Comparison of ENCODE assay signal across 34 mouse cellular contexts in genomic region chr4:41710229-41710628, GRCm38 (mm10). TPM values are rescaled to one million over a fixed set of nuclear protein-coding genes. Genes with fewer than 3 reads are reported as not detected.
DNase-seq lines count a peak whose midpoint lies in the region; ATAC-seq and TF ChIP-seq lines count a peak whose summit lies in the region.
"Had no signal": no experiment of that assay in that cellular context is flagged by ENCODE, and none has a peak within 500 bp of the region (broad histone marks: within the 10 kb centered on the region; RNA-seq: fewer than 3 reads in every experiment).

No protein-coding gene starts in this region.

- WGBS in hindbrain, postnatal 0 days: 65% methylated on average over 4 of the region's 4 CpGs
- 72% methylated on average over 4 of the region's 4 CpGs for WGBS in hindbrain, embryonic 14.5 days
- 58% methylated on average over 4 of the region's 4 CpGs for WGBS in liver, embryonic 14.5 days (ENCODE audit: insufficient replicate concordance)
- 54% methylated on average over 4 of the region's 4 CpGs for WGBS in liver, embryonic 12.5 days (ENCODE audit: insufficient replicate concordance)

- no peak overlapping the region for H3K4me3 ChIP-seq in hindbrain, postnatal 0 days (ENCODE audit: low read length)
- no peak overlapping the region for H3K4me3 ChIP-seq in hindbrain, embryonic 14.5 days (replicated peaks; ENCODE audit: low read length)
- H3K4me3 ChIP-seq in liver, embryonic 14.5 days (ENCODE audit: insufficient read depth in 1 of 2, low read depth in 2 of 2, low read length in 2 of 2): no peak overlapping the region
- H3K4me3 ChIP-seq in liver, embryonic 12.5 days: no peak overlapping the region
- H3K4me3 ChIP-seq in E14TG2a.4 (replicated peaks; ENCODE audit: low read length): no peak overlapping the region
- H3K4me3 ChIP-seq: embryonic facial prominence, embryonic 13.5 days; hindbrain, embryonic 15.5 days; kidney, embryonic 15.5 days; liver, embryonic 15.5 days; midbrain, embryonic 13.5 days; myocyte; neural tube, embryonic 13.5 days had no signal

- H3K36me3 ChIP-seq in hindbrain, postnatal 0 days (ENCODE audit: insufficient read depth, low read length): no peaks in the 10 kb centered on the region
- H3K36me3 ChIP-seq in hindbrain, embryonic 14.5 days (replicated peaks; ENCODE audit: control insufficient read depth, insufficient read depth): 0 out of 2 replicates have a peak, but pooled peaks cover 8% of the 10 kb centered on the region
- H3K36me3 ChIP-seq in liver, embryonic 14.5 days (replicated peaks; ENCODE audit: control insufficient read depth, insufficient read depth, low read depth): no peaks in the 10 kb centered on the region
- peaks cover 20% of the 10 kb centered on the region for H3K36me3 ChIP-seq in liver, embryonic 12.5 days
- peaks cover 30% of the 10 kb centered on the region for H3K36me3 ChIP-seq in E14TG2a.4 (ENCODE audit: insufficient read depth, low read length)
- H3K36me3 ChIP-seq: hindbrain, embryonic 15.5 days had no signal

- no peak for TF ChIP-seq EP300 in liver, embryonic 14.5 days (IDR thresholded peaks at IDR 0.05; ENCODE audit: low read depth)

- no peak overlapping the region for H3K4me2 ChIP-seq in hindbrain, postnatal 0 days (ENCODE audit: low read depth, low read length)
- H3K4me2 ChIP-seq in hindbrain, embryonic 14.5 days (replicated peaks): no peak overlapping the region
- no peak overlapping the region for H3K4me2 ChIP-seq in liver, embryonic 14.5 days (ENCODE audit: low read depth)
- no peak overlapping the region for H3K4me2 ChIP-seq in liver, embryonic 12.5 days
- H3K4me2 ChIP-seq: embryonic facial prominence, embryonic 13.5 days; hindbrain, embryonic 15.5 days; kidney, embryonic 15.5 days; liver, embryonic 15.5 days; midbrain, embryonic 13.5 days had no signal

- ATAC-seq in hindbrain, postnatal 0 days: no peak
- no peak for ATAC-seq in hindbrain, embryonic 14.5 days (ENCODE audit: low FRiP score)
- ATAC-seq in liver, embryonic 14.5 days (ENCODE audit: insufficient read depth): no peak
- ATAC-seq in liver, embryonic 12.5 days: no peak
- ATAC-seq in erythroblast, adult 5-6 weeks (replicated peaks; ENCODE audit: low FRiP score, poor library complexity, severe bottlenecking): no peak
- ATAC-seq: forebrain, embryonic 14.5 days; intestine, embryonic 16.5 days; midbrain, embryonic 13.5 days; Patski had no signal

- H3K27me3 ChIP-seq in hindbrain, postnatal 0 days (ENCODE audit: insufficient read depth, low read length): no peaks in the 10 kb centered on the region
- H3K27me3 ChIP-seq in hindbrain, embryonic 14.5 days (ENCODE audit: control insufficient read depth, insufficient read depth, low read length): no peaks in the 10 kb centered on the region
- H3K27me3 ChIP-seq in liver, embryonic 14.5 days (ENCODE audit: control insufficient read depth, insufficient read depth, low read length): no peaks in the 10 kb centered on the region
- H3K27me3 ChIP-seq in liver, embryonic 12.5 days (replicated peaks): peaks cover 30% of the 10 kb centered on the region
- H3K27me3 ChIP-seq in E14TG2a.4 (ENCODE audit: insufficient read depth, low read length): peaks cover 15% of the 10 kb centered on the region
- H3K27me3 ChIP-seq: hindbrain, embryonic 15.5 days; Patski had no signal

- H3K9me3 ChIP-seq in hindbrain, postnatal 0 days (ENCODE audit: low read length): no peaks in the 10 kb centered on the region
- no peaks in the 10 kb centered on the region for H3K9me3 ChIP-seq in hindbrain, embryonic 14.5 days (ENCODE audit: control insufficient read depth, low read length)
- H3K9me3 ChIP-seq in liver, embryonic 14.5 days (ENCODE audit: control insufficient read depth, low read length): no peaks in the 10 kb centered on the region
- H3K9me3 ChIP-seq in liver, embryonic 12.5 days (replicated peaks): no peaks in the 10 kb centered on the region
- no peaks in the 10 kb centered on the region for H3K9me3 ChIP-seq in E14TG2a.4 (ENCODE audit: low read length)
- H3K9me3 ChIP-seq: embryonic facial prominence, embryonic 13.5 days; hindbrain, embryonic 15.5 days; kidney, embryonic 15.5 days; liver, embryonic 15.5 days; midbrain, embryonic 13.5 days; neural tube, embryonic 13.5 days had no signal

- H3K9ac ChIP-seq in hindbrain, postnatal 0 days (replicated peaks; ENCODE audit: low read length): no peak overlapping the region
- no peak overlapping the region for H3K9ac ChIP-seq in hindbrain, embryonic 14.5 days
- H3K9ac ChIP-seq in liver, embryonic 14.5 days (replicated peaks): no peak overlapping the region
- no peak overlapping the region for H3K9ac ChIP-seq in liver, embryonic 12.5 days
- H3K9ac ChIP-seq: embryonic facial prominence, embryonic 13.5 days; hindbrain, embryonic 15.5 days; kidney, embryonic 15.5 days; liver, embryonic 15.5 days; neural tube, embryonic 13.5 days had no signal

- H3K27ac ChIP-seq in hindbrain, postnatal 0 days: no peak overlapping the region
- no peak overlapping the region for H3K27ac ChIP-seq in hindbrain, embryonic 14.5 days
- no peak overlapping the region for H3K27ac ChIP-seq in liver, embryonic 14.5 days
- no peak overlapping the region for H3K27ac ChIP-seq in liver, embryonic 12.5 days
- H3K27ac ChIP-seq: embryonic facial prominence, embryonic 13.5 days; hindbrain, embryonic 15.5 days; kidney, embryonic 15.5 days; liver, embryonic 15.5 days; midbrain, embryonic 13.5 days; neural tube, embryonic 13.5 days had no signal

- peak; percentile 23; the same call in 1 of the 2 replicates for TF ChIP-seq CTCF in hindbrain, postnatal 0 days (IDR thresholded peaks at IDR 0.05; ENCODE audit: low read depth)
- TF ChIP-seq CTCF in liver, embryonic 14.5 days (IDR thresholded peaks at IDR 0.05; ENCODE audit: low read depth): peak; percentile 29; the same call in 1 of the 2 replicates
- TF ChIP-seq CTCF in E14TG2a.4 (conservative IDR thresholded peaks at IDR 0.05; ENCODE audit: low read length): 0 out of 2 replicates have a peak, but pooled peaks have one; percentile 12

- H3K4me1 ChIP-seq in hindbrain, postnatal 0 days (ENCODE audit: insufficient read depth, low read length): peaks cover 17% of the 10 kb centered on the region; the same call in 1 of the 2 replicates
- H3K4me1 ChIP-seq in hindbrain, embryonic 14.5 days (replicated peaks; ENCODE audit: control insufficient read depth, insufficient read depth, low read length): peaks cover 51% of the 10 kb centered on the region
- H3K4me1 ChIP-seq in liver, embryonic 14.5 days (replicated peaks; ENCODE audit: control insufficient read depth in 2 of 2, insufficient read depth in 2 of 2, low read length in 1 of 2): peaks cover 9 to 13% of the 10 kb centered on the region in 2 experiments
- peaks cover 27% of the 10 kb centered on the region for H3K4me1 ChIP-seq in liver, embryonic 12.5 days
- H3K4me1 ChIP-seq in E14TG2a.4 (replicated peaks; ENCODE audit: low read depth, low read length): peaks cover 71% of the 10 kb centered on the region

- no peak for DNase-seq in hindbrain, postnatal 0 days (ENCODE audit: low spot score)
- no peak for DNase-seq in hindbrain, embryonic 14.5 days (ENCODE audit: low spot score)
- DNase-seq in liver, embryonic 14.5 days (ENCODE audit: low read depth in 3 of 3, low spot score in 3 of 3): no peak
- DNase-seq in 3T3-L1 (ENCODE audit: low read depth, low spot score): peak; percentile 21
- no peak for DNase-seq in adrenal gland, adult 8-10 months
- DNase-seq: adrenal gland, postnatal 10 days; cerebellum, adult 8-10 months; cerebellum, postnatal 36 days; embryo, embryonic 11 days; gastrocnemius, postnatal 14 days; kidney, postnatal 4 days; lung, postnatal 14 days; thymus, postnatal 14 days had no signal

RNA-seq across cellular contexts. Expression of gene Rpp25l, which starts 3.1 kb away (rescaled TPM):
- 35.0 and 42.2 TPM in 2 replicates for total RNA-seq in hindbrain, postnatal 0 days (2014; rRNA removed)
- 47.3 and 48.3 TPM in 2 replicates for polyA plus RNA-seq in hindbrain, postnatal 0 days (2015; fragmentation: Nextera tagmentation; extraction: Ambion mirVana)
- 57.5 and 60.5 TPM in 2 replicates for polyA plus RNA-seq in hindbrain, embryonic 14.5 days (2014; fragmentation: Nextera tagmentation; extraction: Ambion mirVana)
- 24.0 and 25.0 TPM in 2 replicates for polyA plus RNA-seq in liver, embryonic 14.5 days (2012; rRNA removed)
- 31.4 and 38.2 TPM in 2 replicates for polyA plus RNA-seq in liver, embryonic 14.5 days (2014; fragmentation: Nextera tagmentation; extraction: Ambion mirVana)
- polyA plus RNA-seq in liver, embryonic 12.5 days (2016; fragmentation: Nextera tagmentation; extraction: Ambion mirVana): 39.1 and 44.9 TPM in 2 replicates
- total RNA-seq in adrenal gland, adult 8-10 months (2022): 10 to 100 TPM; 35.0 to 44.4 (median 41.8) TPM
- 6.3 and 9.6 TPM in 2 replicates for total RNA-seq in erythroblast, adult 5-6 weeks (2015; ENCODE audit: low replicate concordance)
- 2.5 and 4.7 TPM in 2 replicates for total RNA-seq in erythroblast, adult 5-6 weeks (2017; ENCODE audit: low replicate concordance)

RNA-seq across cellular contexts. Expression of gene Il11ra1, which starts 10.4 kb away (rescaled TPM):
- total RNA-seq in hindbrain, postnatal 0 days (2014; rRNA removed): 24.4 and 41.9 TPM in 2 replicates
- polyA plus RNA-seq in hindbrain, postnatal 0 days (2015; fragmentation: Nextera tagmentation; extraction: Ambion mirVana): 47.4 and 49.8 TPM in 2 replicates
- polyA plus RNA-seq in hindbrain, embryonic 14.5 days (2014; fragmentation: Nextera tagmentation; extraction: Ambion mirVana): 39.9 and 40.6 TPM in 2 replicates
- polyA plus RNA-seq in liver, embryonic 14.5 days (2012; rRNA removed): 11.2 and 13.9 TPM in 2 replicates
- 23.8 and 27.1 TPM in 2 replicates for polyA plus RNA-seq in liver, embryonic 14.5 days (2014; fragmentation: Nextera tagmentation; extraction: Ambion mirVana)
- polyA plus RNA-seq in liver, embryonic 12.5 days (2016; fragmentation: Nextera tagmentation; extraction: Ambion mirVana): 39.7 and 43.0 TPM in 2 replicates
- 100 to 1,000 TPM in 2 of 4 experiments, 10 to 100 TPM in 2; 81.8 to 130 (median 112) TPM for total RNA-seq in adrenal gland, adult 8-10 months (2022)
- 4.6 and 7.5 TPM in 2 replicates for total RNA-seq in erythroblast, adult 5-6 weeks (2015; ENCODE audit: low replicate concordance)
- total RNA-seq in erythroblast, adult 5-6 weeks (2017; ENCODE audit: low replicate concordance): 8.2 and 18.1 TPM in 2 replicates

RNA-seq across cellular contexts. Expression of gene Dctn3, which starts 12.7 kb away (rescaled TPM):
- total RNA-seq in hindbrain, postnatal 0 days (2014; rRNA removed): 145 and 147 TPM in 2 replicates
- 306 and 316 TPM in 2 replicates for polyA plus RNA-seq in hindbrain, postnatal 0 days (2015; fragmentation: Nextera tagmentation; extraction: Ambion mirVana)
- polyA plus RNA-seq in hindbrain, embryonic 14.5 days (2014; fragmentation: Nextera tagmentation; extraction: Ambion mirVana): 271 and 274 TPM in 2 replicates
- polyA plus RNA-seq in liver, embryonic 14.5 days (2012; rRNA removed): 28.7 and 39.8 TPM in 2 replicates
- 63.9 and 68.6 TPM in 2 replicates for polyA plus RNA-seq in liver, embryonic 14.5 days (2014; fragmentation: Nextera tagmentation; extraction: Ambion mirVana)
- polyA plus RNA-seq in liver, embryonic 12.5 days (2016; fragmentation: Nextera tagmentation; extraction: Ambion mirVana): 89.7 and 92.2 TPM in 2 replicates
- total RNA-seq in adrenal gland, adult 8-10 months (2022): 100 to 1,000 TPM; 113 to 133 (median 119) TPM
- total RNA-seq in erythroblast, adult 5-6 weeks (2015; ENCODE audit: low replicate concordance): 22.8 and 26.7 TPM in 2 replicates
- total RNA-seq in erythroblast, adult 5-6 weeks (2017; ENCODE audit: low replicate concordance): 30.0 and 37.1 TPM in 2 replicates

RNA-seq across cellular contexts. Expression of gene Cntfr, which starts 13.3 kb away (rescaled TPM):
- 59.3 and 61.9 TPM in 2 replicates for total RNA-seq in hindbrain, postnatal 0 days (2014; rRNA removed)
- 18.5 and 22.1 TPM in 2 replicates for polyA plus RNA-seq in hindbrain, postnatal 0 days (2015; fragmentation: Nextera tagmentation; extraction: Ambion mirVana)
- 19.2 and 21.8 TPM in 2 replicates for polyA plus RNA-seq in hindbrain, embryonic 14.5 days (2014; fragmentation: Nextera tagmentation; extraction: Ambion mirVana)
- polyA plus RNA-seq in liver, embryonic 14.5 days (2012; rRNA removed): 0.75 and 0.88 TPM in 2 replicates
- 0.17 and 0.32 TPM in 2 replicates for polyA plus RNA-seq in liver, embryonic 14.5 days (2014; fragmentation: Nextera tagmentation; extraction: Ambion mirVana)
- 1.4 and 1.7 TPM in 2 replicates for polyA plus RNA-seq in liver, embryonic 12.5 days (2016; fragmentation: Nextera tagmentation; extraction: Ambion mirVana)
- total RNA-seq in adrenal gland, adult 8-10 months (2022): 10 to 100 TPM; 41.4 to 50.9 (median 48.4) TPM
- not detected in 2 replicates for total RNA-seq in erythroblast, adult 5-6 weeks (2015; ENCODE audit: low replicate concordance)
- total RNA-seq in erythroblast, adult 5-6 weeks (2017; ENCODE audit: low replicate concordance): not detected in 2 replicates
- total RNA-seq: megakaryocyte, adult 5-6 weeks had no signal

RNA-seq across cellular contexts. Expression of gene Arid3c, which starts 20.7 kb away (rescaled TPM):
- 0.22 and 2.1 TPM in 2 replicates for total RNA-seq in hindbrain, postnatal 0 days (2014; rRNA removed)
- 0.68 and 0.99 TPM in 2 replicates for polyA plus RNA-seq in hindbrain, postnatal 0 days (2015; fragmentation: Nextera tagmentation; extraction: Ambion mirVana)
- 1.0 and 1.5 TPM in 2 replicates for polyA plus RNA-seq in hindbrain, embryonic 14.5 days (2014; fragmentation: Nextera tagmentation; extraction: Ambion mirVana)
- polyA plus RNA-seq in liver, embryonic 14.5 days (2012; rRNA removed): not detected in 2 replicates
- not detected in 2 replicates for polyA plus RNA-seq in liver, embryonic 14.5 days (2014; fragmentation: Nextera tagmentation; extraction: Ambion mirVana)
- not detected in 2 replicates for polyA plus RNA-seq in liver, embryonic 12.5 days (2016; fragmentation: Nextera tagmentation; extraction: Ambion mirVana)
- not detected for total RNA-seq in adrenal gland, adult 8-10 months (2022)
- total RNA-seq in erythroblast, adult 5-6 weeks (2015; ENCODE audit: low replicate concordance): not detected in 2 replicates
- not detected in 2 replicates for total RNA-seq in erythroblast, adult 5-6 weeks (2017; ENCODE audit: low replicate concordance)
- total RNA-seq: adrenal gland, postnatal 10 days; ES-E14; gastrocnemius, postnatal 14 days; heart, adult 8-10 months; heart, postnatal 25 days; layer of hippocampus, postnatal 10 days; megakaryocyte, adult 5-6 weeks had no signal
- polyA plus RNA-seq: heart, embryonic 14.5 days; intestine, embryonic 16.5 days; limb, embryonic 11.5 days; liver, embryonic 15.5 days; myocyte; spleen, adult 2 months had no signal
